Mouse (Mus musculus) intestine, postnatal 0 days (tissue): ENCODE measurements at regions not wholly inside any gene's neighbourhood (a gene's known extent, or its start where the extent isn't known, plus 50 kb on each side); places are given as distances from the start of the nearest gene placed in this dataset.

Experiments used
- ATAC-seq: fragments of 200-750 bp; cut with Nextera tagmentation; 2 replicates; pipeline ENCODE4 v1.8.0; 2017; ENCODE audit warnings: mild to moderate bottlenecking, moderate TSS enrichment, moderate library complexity
- H3K27ac ChIP-seq: fragments of 300-500 bp; sonication (generic); 2 replicates; pipeline ENCODE4 v1.5.1; 2014; ENCODE audit warnings: mild to moderate bottlenecking, low read depth, low read length, moderate library complexity
- H3K27me3 ChIP-seq: fragments of 300-500 bp; sonication (generic); replicated peaks from 2 replicates; pipeline ENCODE4 v1.6.1; 2014; ENCODE audit warnings: low read length, mixed read lengths; ENCODE audit not compliant: control insufficient read depth, insufficient read depth
- H3K36me3 ChIP-seq: fragments of 300-500 bp; sonication (generic); 2 replicates; pipeline ENCODE4 v1.6.1; 2014; ENCODE audit warnings: mild to moderate bottlenecking, moderate library complexity; ENCODE audit not compliant: control insufficient read depth, insufficient read depth
- H3K4me1 ChIP-seq: fragments of 300-500 bp; sonication (generic); replicated peaks from 2 replicates; pipeline ENCODE4 v1.6.1; 2014; ENCODE audit warnings: antibody characterized with exemption, low read length, mixed read lengths; ENCODE audit not compliant: control insufficient read depth, insufficient read depth
- H3K4me2 ChIP-seq: fragments of 300-500 bp; sonication (generic); replicated peaks from 2 replicates; pipeline ENCODE4 v1.6.1; 2014; ENCODE audit warnings: low read depth, mild to moderate bottlenecking, moderate library complexity
- H3K4me3 ChIP-seq: fragments of 300-500 bp; sonication (generic); 2 replicates; pipeline ENCODE4 v1.5.1; 2014; ENCODE audit warnings: low read depth, low read length
- H3K9ac ChIP-seq: fragments of 300-500 bp; sonication (generic); 2 replicates; pipeline ENCODE4 v1.6.1; 2014; ENCODE audit warnings: mild to moderate bottlenecking, low read depth, low read length
- H3K9me3 ChIP-seq: fragments of 300-500 bp; sonication (generic); 2 replicates; pipeline ENCODE4 v1.6.1; 2016; ENCODE audit warnings: mixed run types; ENCODE audit not compliant: control insufficient read depth
- CTCF ChIP-seq: sonication (generic); IDR thresholded peaks from 2 replicates; pipeline ENCODE4 v1.5.1; 2016; ENCODE audit warnings: low read depth, mild to moderate bottlenecking, control low read depth, antibody characterized with exemption, moderate library complexity
- WGBS: fragments of 180-500 bp; shearing (Covaris S2); extraction: QIAGEN DNeasy Blood & Tissue Kit; methylation state at CpG from one replicate; pipeline ENCODE4 v1.1.7; 2014; 5-methylcytosine and 5-hydroxymethylcytosine counted together

DNA sequence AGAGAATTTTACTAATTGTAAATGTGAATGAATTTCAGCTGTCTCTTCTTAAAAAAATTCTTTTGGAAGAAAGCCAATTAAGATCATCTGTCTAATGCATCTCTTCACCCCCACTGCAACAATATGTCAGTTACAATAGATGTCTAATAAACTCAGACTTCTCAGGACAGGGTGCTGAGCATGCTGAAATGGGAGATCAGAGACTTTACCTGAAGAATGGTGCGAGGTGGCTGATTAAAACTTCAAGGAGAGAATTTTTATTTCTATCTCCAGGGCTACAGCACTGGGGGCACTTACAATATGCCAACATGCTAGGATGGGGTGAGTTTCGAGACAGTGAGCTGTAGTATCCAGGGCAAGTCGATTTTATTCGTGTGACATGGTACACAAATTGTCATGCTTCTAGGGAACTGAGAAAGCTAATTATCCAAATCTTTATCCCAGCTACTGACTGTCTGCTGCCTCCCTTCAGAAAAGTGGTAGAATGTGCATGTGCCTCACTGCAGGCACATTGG is 449.0 kb upstream of the Fam92a start:
- Histone ChIP-seq H3K4me1 (no peaks in the 10 kb centered on the region), H3K9ac (no peak overlapping the region), H3K27me3 (no peaks in the 10 kb centered on the region), H3K27ac (no peak overlapping the region), H3K4me2 (no peak overlapping the region), H3K36me3 (no peaks in the 10 kb centered on the region), H3K4me3 (no peak overlapping the region), H3K9me3 (no peaks in the 10 kb centered on the region)
- ATAC-seq, result no peak
- no peak for TF ChIP-seq CTCF
- 87% methylated on average over 4 of the region's 4 CpGs for WGBS

DNA sequence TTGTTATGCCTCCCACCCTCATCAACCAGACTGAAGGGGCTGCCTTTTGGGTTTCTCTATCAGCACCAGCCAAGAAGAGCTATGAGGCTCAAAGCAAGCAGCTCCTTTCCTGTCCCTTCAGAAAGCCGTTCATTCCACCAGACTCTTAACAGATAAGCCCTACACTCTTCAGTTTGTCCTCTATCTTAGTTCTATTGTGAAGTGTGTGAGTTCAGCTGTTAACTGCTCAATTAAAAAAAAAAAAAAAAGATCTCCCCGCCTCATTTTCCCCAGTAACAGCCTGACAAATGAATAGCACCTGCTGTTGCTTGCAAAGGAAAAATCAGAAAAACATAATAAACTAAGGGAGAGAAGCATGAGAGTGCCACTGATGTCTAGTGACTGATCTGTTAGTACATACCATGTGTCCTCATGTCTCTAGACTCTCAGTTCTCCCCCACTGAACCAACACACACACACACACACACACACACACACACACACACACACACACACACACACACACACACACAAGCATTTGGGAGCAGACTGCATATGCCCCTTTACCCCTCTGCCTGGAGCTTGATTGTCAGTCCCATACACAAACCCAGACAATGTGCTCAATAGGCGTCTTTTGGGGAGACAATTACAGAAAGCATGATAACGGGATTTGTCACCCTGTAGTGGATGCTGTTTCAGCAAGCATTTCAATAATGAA is 448.4 kb upstream of the Fam92a start:
- H3K9ac ChIP-seq, result no peak overlapping the region
- H3K27ac ChIP-seq, result no peak overlapping the region
- ATAC-seq, result no peak

DNA sequence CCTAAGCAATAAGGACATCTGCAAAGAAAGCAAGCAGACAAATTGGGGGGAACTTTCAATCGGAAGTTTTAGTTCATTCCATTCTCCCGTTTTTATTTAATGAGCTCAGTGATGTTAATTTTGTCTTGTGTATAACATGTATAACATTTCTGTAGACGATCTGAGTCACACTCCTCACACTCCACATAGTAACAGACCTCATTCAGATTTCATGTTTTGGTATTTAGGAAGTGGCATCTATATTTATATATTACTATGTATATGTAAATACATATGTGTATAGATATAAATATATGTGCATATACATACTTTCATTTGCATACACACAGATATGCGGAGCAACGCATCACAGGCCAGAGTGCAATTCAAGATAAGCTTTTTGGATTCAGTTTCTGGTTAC is 444.9 kb upstream of the Fam92a start:
- no peak for TF ChIP-seq CTCF
- no peak overlapping the region for H3K4me2 ChIP-seq
- no peaks in the 10 kb centered on the region for H3K27me3 ChIP-seq
- H3K4me1 ChIP-seq, result no peaks in the 10 kb centered on the region
- H3K9ac ChIP-seq, result no peak overlapping the region
- ATAC-seq, result no peak
- no peak overlapping the region for H3K4me3 ChIP-seq
- H3K27ac ChIP-seq, result no peak overlapping the region
- H3K36me3 ChIP-seq, result no peaks in the 10 kb centered on the region
- no peaks in the 10 kb centered on the region for H3K9me3 ChIP-seq
- 66% methylated on average over 5 of the region's 5 CpGs for WGBS

More for the DNA sequence above, 448.4 kb upstream of the Fam92a start:
- Histone ChIP-seq H3K4me3 (no peak overlapping the region), H3K4me1 (no peaks in the 10 kb centered on the region), H3K9me3 (no peaks in the 10 kb centered on the region), H3K4me2 (no peak overlapping the region), H3K27me3 (no peaks in the 10 kb centered on the region), H3K36me3 (no peaks in the 10 kb centered on the region)
- WGBS, result 62% methylated on average over 4 of the region's 4 CpGs
- no peak for TF ChIP-seq CTCF

DNA sequence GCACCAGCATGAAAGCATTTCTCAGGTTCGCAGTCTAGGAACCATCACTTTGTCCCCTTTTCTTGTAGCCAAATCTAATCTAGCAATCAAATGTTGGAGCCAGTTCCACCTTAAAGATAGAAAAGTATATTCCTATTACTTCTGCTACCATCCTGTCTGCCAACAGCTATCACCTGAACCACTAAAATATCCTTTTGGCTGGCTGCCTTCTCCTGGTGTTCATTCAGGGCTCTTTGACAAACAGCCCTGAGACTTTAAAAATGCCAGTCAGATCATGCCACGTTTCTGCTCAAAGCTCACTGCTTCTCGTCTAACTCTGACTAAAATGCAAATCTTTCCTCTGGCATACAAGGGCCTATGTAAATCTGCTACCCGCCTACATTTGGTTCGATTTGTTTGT is 439.7 kb upstream of the Fam92a start:
- no peak overlapping the region for H3K4me3 ChIP-seq
- H3K9me3 ChIP-seq, result no peaks in the 10 kb centered on the region
- TF ChIP-seq CTCF, result no peak
- ATAC-seq, result no peak
- no peak overlapping the region for H3K27ac ChIP-seq
- H3K27me3 ChIP-seq, result no peaks in the 10 kb centered on the region
- WGBS, result 73% methylated on average over 5 of the region's 5 CpGs
- no peak overlapping the region for H3K4me2 ChIP-seq
- no peaks in the 10 kb centered on the region for H3K4me1 ChIP-seq
- no peaks in the 10 kb centered on the region for H3K36me3 ChIP-seq
- no peak overlapping the region for H3K9ac ChIP-seq

DNA sequence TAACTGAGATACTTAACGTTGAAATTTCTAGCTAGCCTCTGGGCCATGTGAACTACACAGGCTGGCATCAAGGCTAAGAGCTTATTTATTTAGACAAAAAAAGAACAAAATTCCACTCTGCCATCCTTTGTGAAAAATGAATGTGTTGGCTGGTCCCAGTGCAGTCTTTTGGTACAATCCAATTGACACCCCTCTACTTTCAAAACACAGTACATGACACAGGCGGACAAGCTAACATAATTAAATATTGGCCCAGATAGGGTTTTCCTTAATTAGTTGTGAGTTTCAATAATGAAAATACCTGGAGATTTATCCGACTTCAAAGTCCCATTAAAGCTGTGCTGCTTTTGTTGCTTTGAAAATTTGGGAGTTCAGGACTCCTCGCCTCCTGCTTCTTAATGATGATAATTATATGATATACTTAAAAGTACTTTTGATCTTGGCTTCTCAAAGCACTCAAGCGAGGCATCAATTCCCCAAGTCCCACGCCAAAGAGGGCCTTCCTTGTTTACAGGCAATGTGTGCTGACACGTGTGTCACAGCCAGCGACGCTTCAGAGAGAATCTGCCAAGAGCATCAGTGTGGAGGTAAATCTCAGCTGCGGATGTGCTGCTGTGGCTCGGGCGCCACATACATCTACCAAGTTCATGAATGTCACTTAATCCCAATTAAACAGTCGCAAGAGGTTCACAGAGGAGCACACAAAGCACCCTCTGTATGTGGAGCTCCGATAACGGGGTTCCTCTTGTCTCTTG is 429.5 kb upstream of the Fam92a start:
- H3K4me1 ChIP-seq, result no peaks in the 10 kb centered on the region
- H3K9ac ChIP-seq, result no peak overlapping the region
- TF ChIP-seq CTCF, result no peak
- H3K4me2 ChIP-seq, result no peak overlapping the region
- no peaks in the 10 kb centered on the region for H3K9me3 ChIP-seq
- H3K27ac ChIP-seq, result no peak overlapping the region
- no peaks in the 10 kb centered on the region for H3K36me3 ChIP-seq
- H3K4me3 ChIP-seq, result no peak overlapping the region
- no peak for ATAC-seq
- no peaks in the 10 kb centered on the region for H3K27me3 ChIP-seq
- WGBS, result 87% methylated on average over 15 of the region's 15 CpGs

DNA sequence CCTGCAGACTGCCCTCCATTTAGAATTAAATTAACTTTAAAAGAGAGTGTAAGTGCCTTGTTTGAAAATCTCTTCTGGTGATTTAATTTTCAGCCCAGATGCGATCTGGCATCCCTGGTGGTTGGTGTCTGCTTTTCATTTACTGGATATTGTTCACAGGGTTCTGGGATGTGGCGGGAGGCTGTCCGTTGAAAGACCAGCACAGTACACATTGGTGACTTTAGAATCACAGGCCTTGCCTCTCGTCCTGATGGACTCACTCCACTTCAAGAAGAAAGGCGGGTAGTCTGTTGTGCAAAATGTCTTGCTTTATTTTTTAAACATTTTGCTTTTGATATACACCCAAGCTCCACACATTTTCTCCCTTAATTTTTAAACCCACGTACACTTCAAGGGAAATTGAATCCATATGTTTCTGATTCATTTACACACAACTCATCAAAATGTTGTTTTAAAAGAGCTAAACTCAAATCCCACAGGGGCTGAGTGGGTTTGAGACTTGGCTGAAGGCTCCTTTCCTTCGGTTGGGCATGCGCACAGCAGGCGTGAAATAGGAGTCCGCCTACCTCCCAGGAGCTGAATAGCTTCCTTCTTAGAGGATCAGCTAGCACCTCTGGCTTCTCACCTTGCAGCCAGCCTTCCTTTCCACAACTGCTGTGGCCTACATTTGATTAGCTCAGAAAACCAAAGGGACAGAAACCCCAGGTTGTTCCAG is 424.1 kb upstream of the Fam92a start:
- no peak for TF ChIP-seq CTCF
- Histone ChIP-seq H3K27ac (no peak overlapping the region), H3K4me3 (no peak overlapping the region), H3K9ac (no peak overlapping the region), H3K4me2 (no peak overlapping the region), H3K9me3 (no peaks in the 10 kb centered on the region), H3K27me3 (no peaks in the 10 kb centered on the region), H3K4me1 (no peaks in the 10 kb centered on the region), H3K36me3 (no peaks in the 10 kb centered on the region)
- no peak for ATAC-seq
- 73% methylated on average over 10 of the region's 10 CpGs for WGBS
